Mouse (Mus musculus) C2C12 (cell line): ENCODE data around the gene Shb.

ENCODE experiments used
- CTCF ChIP-seq: IDR thresholded peaks from one replicate; pipeline ENCODE4 v1.5.1; 2011; ENCODE audit not compliant: control insufficient read depth, insufficient read depth, insufficient read length
- MAX ChIP-seq: IDR thresholded peaks from one replicate; pipeline ENCODE4 v1.6.1; 2011; ENCODE audit warnings: mild to moderate bottlenecking, control low read depth
- MYOD1 ChIP-seq: IDR thresholded peaks from one replicate; pipeline ENCODE4 v1.6.1; 2011; ENCODE audit warnings: low read depth; ENCODE audit not compliant: control insufficient read depth, insufficient read length
- USF1 ChIP-seq: IDR thresholded peaks from one replicate; pipeline ENCODE4 v1.6.1; 2011; ENCODE audit warnings: low read depth, mild to moderate bottlenecking, control low read depth, moderate library complexity

- no peak for TF ChIP-seq MAX
- TF ChIP-seq CTCF = no peak
- no peak for TF ChIP-seq MYOD1
- no peak for TF ChIP-seq USF1
Measured at GRCm38 (mm10) chr4:45452569-45453111, 79.6 kb downstream of the Shb start.
